Mouse (Mus musculus) limb, embryonic 10.5 days (tissue): ENCODE results near the gene Nt5dc3. TPM values are rescaled to one million over a fixed set of nuclear protein-coding genes. Genes with fewer than 3 reads are reported as not detected.

Source experiments
- DNase-seq: peaks from one replicate; pipeline ENCODE4 v3.0.0-alpha.2; 2017; ENCODE audit warnings: low spot score
- H3K27ac ChIP-seq: fragments of 300-500 bp; sonication (generic); 2 replicates; pipeline ENCODE4 v1.5.1; 2016; ENCODE audit warnings: mild to moderate bottlenecking
- H3K27me3 ChIP-seq: fragments of 300-500 bp; sonication (generic); 2 replicates; pipeline ENCODE4 v1.6.1; 2016; ENCODE audit warnings: low read depth, mild to moderate bottlenecking; ENCODE audit not compliant: poor library complexity, severe bottlenecking
- H3K36me3 ChIP-seq: fragments of 300-500 bp; sonication (generic); 2 replicates; pipeline ENCODE4 v1.6.1; 2016; ENCODE audit warnings: mild to moderate bottlenecking, moderate library complexity
- H3K4me1 ChIP-seq: fragments of 300-500 bp; sonication (generic); 2 replicates; pipeline ENCODE4 v1.6.1; 2016
- H3K4me3 ChIP-seq: fragments of 300-500 bp; sonication (generic); 2 replicates; pipeline ENCODE4 v1.5.1; 2016; ENCODE audit warnings: mild to moderate bottlenecking, moderate library complexity
- H3K9me3 ChIP-seq: fragments of 300-500 bp; sonication (generic); replicated peaks from 2 replicates; pipeline ENCODE4 v1.6.1; 2016; ENCODE audit warnings: mild to moderate bottlenecking
- WGBS: fragments of 180-500 bp; shearing (Covaris S2); methylation state at CpG from one replicate; pipeline ENCODE4 v1.1.7; 2016; 5-methylcytosine and 5-hydroxymethylcytosine counted together
- polyA plus RNA-seq: library from polyadenylated mRNA; unstranded; fragments of >200 nt; fragmentation: Nextera tagmentation; extraction: Ambion mirVana; gene quantifications from 2 replicates; pipeline ENCODE4 v1.2.1, GENCODE M21; 2016

Gene Nt5dc3
- polyA plus RNA-seq, 1 experiment from 2014 or later: 0.53 TPM

GRCm38 (mm10) chr10:86783561-86783960 is 4.8 kb downstream of the Nt5dc3 start:
- 89% methylated on average over 5 of the region's 5 CpGs for WGBS
- Histone ChIP-seq H3K27ac (no peak overlapping the region), H3K36me3 (no peaks in the 10 kb centered on the region), H3K4me3 (no peak overlapping the region), H3K4me1 (peaks cover 34% of the 10 kb centered on the region), H3K27me3 (peaks cover 22% of the 10 kb centered on the region), H3K9me3 (no peaks in the 10 kb centered on the region)
- no peak for DNase-seq

- Histone ChIP-seq H3K27me3 (peaks cover 19% of the 10 kb centered on the region), H3K36me3 (no peaks in the 10 kb centered on the region), H3K27ac (no peak overlapping the region), H3K4me3 (no peak overlapping the region), H3K9me3 (no peaks in the 10 kb centered on the region), H3K4me1 (peaks cover 30% of the 10 kb centered on the region)
- no peak for DNase-seq
- 87% methylated on average over 5 of the region's 5 CpGs for WGBS
Measured at GRCm38 (mm10) chr10:86784126-86784675, 5.4 kb downstream of the Nt5dc3 start.

DNA sequence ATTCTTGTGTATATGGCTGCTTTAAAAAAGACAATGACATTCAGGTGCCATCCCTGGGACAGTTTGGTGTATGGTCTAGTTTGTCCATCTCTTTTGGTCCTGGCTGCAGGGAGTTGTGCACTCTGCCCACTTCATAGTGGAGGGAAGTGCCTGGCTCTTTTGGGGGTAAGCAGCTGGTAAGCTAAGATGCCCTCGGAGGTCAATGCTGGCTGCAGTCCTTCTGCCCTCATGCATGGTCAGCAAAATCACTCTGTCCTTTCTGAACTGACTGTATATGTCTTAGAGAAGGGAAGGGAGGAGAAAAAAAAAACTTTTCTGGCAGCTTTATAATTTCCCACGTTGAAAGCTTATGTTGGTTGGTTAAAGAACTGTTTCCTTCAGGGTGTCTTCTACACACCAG is 6.6 kb downstream of the Nt5dc3 start:
- H3K27ac ChIP-seq: no peak overlapping the region
- DNase-seq: no peak
- H3K27me3 ChIP-seq: peaks cover 7% of the 10 kb centered on the region; the same call in 1 of the 2 replicates
- peaks cover 19% of the 10 kb centered on the region for H3K4me1 ChIP-seq
- no peak overlapping the region for H3K4me3 ChIP-seq
- WGBS: 78% methylated on average over 2 of the region's 2 CpGs
- H3K36me3 ChIP-seq: no peaks in the 10 kb centered on the region
- H3K9me3 ChIP-seq: no peaks in the 10 kb centered on the region

DNA sequence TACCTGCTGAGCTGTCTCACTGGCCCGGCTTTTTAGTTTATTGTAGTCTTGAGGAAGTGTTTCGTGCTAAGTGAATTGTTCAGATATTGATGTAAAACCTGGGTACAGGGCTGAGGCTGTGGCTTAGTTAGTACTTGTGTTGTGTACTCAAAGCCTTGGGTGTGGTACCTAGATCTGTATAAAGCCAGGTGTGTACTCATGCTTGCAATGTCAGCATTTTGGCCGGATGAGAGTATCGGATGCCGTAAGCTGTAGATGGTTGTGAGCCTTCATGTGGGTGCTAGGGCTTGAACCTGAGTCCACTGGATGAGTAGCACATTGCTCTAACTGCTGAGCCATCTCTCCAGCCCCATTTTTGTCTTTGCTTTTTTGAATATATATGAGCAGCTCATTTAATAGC is 7.3 kb downstream of the Nt5dc3 start:
- Histone ChIP-seq H3K9me3 (no peaks in the 10 kb centered on the region), H3K36me3 (no peaks in the 10 kb centered on the region), H3K4me1 (peaks cover 19% of the 10 kb centered on the region), H3K4me3 (no peak overlapping the region), H3K27ac (no peak overlapping the region), H3K27me3 (peaks cover under 1% of the 10 kb centered on the region; the same call in 1 of the 2 replicates)
- WGBS: 96% methylated on average over 5 of the region's 5 CpGs
- no peak for DNase-seq

DNA sequence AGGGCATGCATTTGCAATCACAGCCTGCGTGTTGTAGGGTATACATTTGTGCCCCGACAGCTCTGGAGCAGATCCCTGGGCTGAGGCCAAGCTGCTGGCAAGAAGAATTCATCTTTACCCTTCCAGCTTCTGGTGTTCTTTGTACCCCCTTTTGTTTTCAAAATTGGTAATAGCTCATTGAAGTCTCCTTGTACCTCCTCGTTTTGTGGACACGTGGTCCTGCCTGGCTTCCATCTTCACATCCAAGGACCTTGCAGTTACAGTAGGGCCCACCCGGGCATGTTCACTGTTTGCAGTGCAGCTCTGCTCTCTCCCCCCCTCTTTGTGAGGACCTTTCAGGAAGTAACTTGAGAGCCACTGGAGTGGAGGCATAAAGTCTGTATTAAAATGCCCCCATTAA is 9.4 kb downstream of the Nt5dc3 start:
- Histone ChIP-seq H3K9me3 (no peaks in the 10 kb centered on the region), H3K36me3 (no peaks in the 10 kb centered on the region), H3K27me3 (no peaks in the 10 kb centered on the region), H3K4me1 (peaks cover 6% of the 10 kb centered on the region; the same call in 1 of the 2 replicates), H3K27ac (no peak overlapping the region), H3K4me3 (no peak overlapping the region)
- 65% methylated on average over 5 of the region's 5 CpGs for WGBS
- no peak for DNase-seq

- no peaks in the 10 kb centered on the region for H3K36me3 ChIP-seq
- no peak overlapping the region for H3K27ac ChIP-seq
- H3K27me3 ChIP-seq: no peaks in the 10 kb centered on the region
- H3K4me3 ChIP-seq: no peak overlapping the region
- no peaks in the 10 kb centered on the region for H3K9me3 ChIP-seq
- H3K4me1 ChIP-seq: peaks cover 10% of the 10 kb centered on the region; the same call in 1 of the 2 replicates
- no peak for DNase-seq
- WGBS: 85% methylated on average over 7 of the region's 7 CpGs
Measured at GRCm38 (mm10) chr10:86789146-86789672, 10.4 kb downstream of the Nt5dc3 start.

DNA sequence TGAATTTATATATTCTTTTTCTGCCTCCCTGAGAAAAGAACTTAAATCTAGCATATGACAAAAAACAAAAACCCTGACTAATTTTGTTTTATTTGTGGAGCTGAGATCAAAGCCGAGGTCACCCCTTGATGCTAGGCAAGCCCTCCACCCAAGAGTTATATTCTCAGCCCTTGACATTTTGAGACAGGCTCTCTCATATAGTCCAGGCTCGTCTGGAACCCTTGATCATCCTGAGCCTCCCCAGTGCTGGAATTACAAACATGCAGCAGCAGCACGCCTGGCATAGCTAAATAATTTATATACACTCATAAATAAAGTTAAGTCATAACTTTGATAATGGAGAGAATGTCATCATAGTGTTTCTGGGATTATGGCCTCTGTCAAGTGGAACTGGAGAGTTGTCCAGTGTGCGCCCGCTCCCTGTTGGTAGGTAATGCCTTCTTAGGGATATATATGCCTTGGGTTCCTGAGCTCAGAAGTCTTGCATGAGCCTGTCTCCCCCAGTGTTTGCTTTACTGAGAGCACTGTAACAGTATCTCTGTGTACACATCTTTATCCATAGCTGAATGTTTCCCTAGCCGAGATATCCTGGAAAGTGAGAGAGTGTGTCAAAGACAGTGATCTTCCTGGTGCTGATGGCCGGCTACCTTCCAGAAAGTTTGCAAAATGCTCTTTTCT is 12.8 kb downstream of the Nt5dc3 start:
- Histone ChIP-seq H3K27me3 (no peaks in the 10 kb centered on the region), H3K27ac (no peak overlapping the region), H3K4me3 (no peak overlapping the region), H3K4me1 (peaks cover 10% of the 10 kb centered on the region; the same call in 1 of the 2 replicates), H3K9me3 (no peaks in the 10 kb centered on the region), H3K36me3 (no peaks in the 10 kb centered on the region)
- no peak for DNase-seq
- 80% methylated on average over 7 of the region's 7 CpGs for WGBS

DNA sequence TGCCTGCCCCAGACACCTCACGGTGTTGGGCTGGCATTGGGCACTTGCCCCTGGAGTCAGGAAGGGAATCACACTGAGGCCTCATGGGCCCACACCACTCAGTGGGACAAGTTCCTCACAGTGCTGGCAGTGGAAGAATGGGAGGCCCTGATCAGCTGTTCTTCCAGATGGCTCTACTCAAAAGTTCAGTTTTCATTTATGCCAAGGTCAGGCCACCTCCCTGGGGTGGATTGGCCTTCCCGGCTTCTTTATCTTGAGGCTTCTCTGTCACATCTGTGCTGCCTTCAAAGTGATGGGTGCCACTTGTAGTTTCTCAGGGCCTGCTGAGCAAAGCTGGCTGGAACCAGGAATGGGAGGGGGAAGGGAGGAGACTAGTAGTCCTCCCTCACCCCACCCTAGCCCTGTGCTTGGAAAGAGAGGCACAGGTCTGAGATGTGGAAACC is 14.7 kb downstream of the Nt5dc3 start:
- Histone ChIP-seq H3K27ac (no peak overlapping the region), H3K4me1 (0 out of 2 replicates have a peak, but pooled peaks cover 4% of the 10 kb centered on the region), H3K4me3 (no peak overlapping the region), H3K36me3 (no peaks in the 10 kb centered on the region), H3K9me3 (no peaks in the 10 kb centered on the region), H3K27me3 (no peaks in the 10 kb centered on the region)
- 78% methylated on average over 2 of the region's 2 CpGs for WGBS
- DNase-seq: no peak

GRCm38 (mm10) chr10:86794196-86794595 is 15.4 kb downstream of the Nt5dc3 start:
- no peak for DNase-seq
- no peak overlapping the region for H3K27ac ChIP-seq
- H3K9me3 ChIP-seq: no peaks in the 10 kb centered on the region
- WGBS: 91% methylated on average over 4 of the region's 4 CpGs
- no peaks in the 10 kb centered on the region for H3K36me3 ChIP-seq
- no peaks in the 10 kb centered on the region for H3K27me3 ChIP-seq
- no peak overlapping the region for H3K4me3 ChIP-seq
- 0 out of 2 replicates have a peak, but pooled peaks cover 4% of the 10 kb centered on the region for H3K4me1 ChIP-seq

DNA sequence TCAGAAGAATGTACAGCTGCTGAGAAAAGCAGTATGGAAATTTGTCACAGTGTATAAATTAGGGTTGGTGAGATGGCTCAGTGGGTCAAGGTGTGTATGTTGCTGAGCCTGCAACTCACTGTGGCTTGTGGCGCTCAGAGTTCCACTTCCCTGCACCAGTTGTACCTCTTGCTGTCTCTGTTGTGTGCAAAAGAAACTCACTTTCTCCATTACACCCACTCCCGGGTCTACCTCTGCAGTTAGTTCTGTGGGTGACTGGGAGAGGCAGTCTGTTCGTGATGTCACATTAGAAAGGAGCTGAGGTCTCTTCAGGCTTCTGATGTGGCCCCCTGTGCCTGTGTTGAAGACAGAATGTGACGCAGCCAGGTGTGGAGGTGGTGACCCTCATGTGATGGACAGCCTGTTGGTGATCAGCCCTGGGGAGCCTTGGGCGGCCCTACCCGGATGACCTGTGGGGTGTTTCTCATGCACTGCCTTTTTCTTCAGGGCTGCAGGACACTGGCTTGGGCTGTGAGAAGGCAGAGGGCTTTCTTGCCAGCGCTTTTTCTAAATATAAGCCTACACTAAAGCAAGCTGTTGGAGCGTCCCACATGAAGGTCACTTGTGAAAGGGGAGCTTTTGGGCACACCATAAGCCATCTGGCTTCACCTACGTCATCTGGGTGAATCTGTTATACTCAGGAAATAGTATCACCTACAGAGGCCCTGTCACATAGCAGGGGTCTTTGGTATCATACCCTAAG is 16.2 kb downstream of the Nt5dc3 start:
- Histone ChIP-seq H3K27me3 (no peaks in the 10 kb centered on the region), H3K27ac (no peak overlapping the region), H3K36me3 (no peaks in the 10 kb centered on the region), H3K4me1 (0 out of 2 replicates have a peak, but pooled peaks cover 4% of the 10 kb centered on the region), H3K4me3 (no peak overlapping the region), H3K9me3 (no peaks in the 10 kb centered on the region)
- WGBS: 89% methylated on average over 9 of the region's 9 CpGs
- DNase-seq: no peak

GRCm38 (mm10) chr10:86796073-86796741 is 17.4 kb downstream of the Nt5dc3 start:
- H3K9me3 ChIP-seq: no peaks in the 10 kb centered on the region
- no peaks in the 10 kb centered on the region for H3K36me3 ChIP-seq
- H3K27ac ChIP-seq: no peak overlapping the region
- H3K4me1 ChIP-seq: 0 out of 2 replicates have a peak, but pooled peaks cover 4% of the 10 kb centered on the region
- H3K4me3 ChIP-seq: no peak overlapping the region
- H3K27me3 ChIP-seq: no peaks in the 10 kb centered on the region
- no peak for DNase-seq
- WGBS: 93% methylated on average over 5 of the region's 5 CpGs

- 96% methylated on average over 1 of the region's 1 CpGs for WGBS
- no peak for DNase-seq
- H3K4me1 ChIP-seq: no peaks in the 10 kb centered on the region
- H3K9me3 ChIP-seq: no peaks in the 10 kb centered on the region
- no peak overlapping the region for H3K4me3 ChIP-seq
- H3K36me3 ChIP-seq: no peaks in the 10 kb centered on the region
- H3K27me3 ChIP-seq: no peaks in the 10 kb centered on the region
- no peak overlapping the region for H3K27ac ChIP-seq
Measured at GRCm38 (mm10) chr10:86807362-86807761, 28.6 kb downstream of the Nt5dc3 start.
